Mouse (Mus musculus) ovary, postnatal 36 days (tissue): Measurements from ENCODE around the gene Lrrc45.
A peak's percentile ranks its signal among the peaks of the same experiment; 100 is the strongest.

Experiments
- DNase-seq: peaks from one replicate; pipeline ENCODE4 v3.0.0; 2022; ENCODE audit warnings: low spot score, mixed read lengths

The Lrrc45 gene

DNA sequence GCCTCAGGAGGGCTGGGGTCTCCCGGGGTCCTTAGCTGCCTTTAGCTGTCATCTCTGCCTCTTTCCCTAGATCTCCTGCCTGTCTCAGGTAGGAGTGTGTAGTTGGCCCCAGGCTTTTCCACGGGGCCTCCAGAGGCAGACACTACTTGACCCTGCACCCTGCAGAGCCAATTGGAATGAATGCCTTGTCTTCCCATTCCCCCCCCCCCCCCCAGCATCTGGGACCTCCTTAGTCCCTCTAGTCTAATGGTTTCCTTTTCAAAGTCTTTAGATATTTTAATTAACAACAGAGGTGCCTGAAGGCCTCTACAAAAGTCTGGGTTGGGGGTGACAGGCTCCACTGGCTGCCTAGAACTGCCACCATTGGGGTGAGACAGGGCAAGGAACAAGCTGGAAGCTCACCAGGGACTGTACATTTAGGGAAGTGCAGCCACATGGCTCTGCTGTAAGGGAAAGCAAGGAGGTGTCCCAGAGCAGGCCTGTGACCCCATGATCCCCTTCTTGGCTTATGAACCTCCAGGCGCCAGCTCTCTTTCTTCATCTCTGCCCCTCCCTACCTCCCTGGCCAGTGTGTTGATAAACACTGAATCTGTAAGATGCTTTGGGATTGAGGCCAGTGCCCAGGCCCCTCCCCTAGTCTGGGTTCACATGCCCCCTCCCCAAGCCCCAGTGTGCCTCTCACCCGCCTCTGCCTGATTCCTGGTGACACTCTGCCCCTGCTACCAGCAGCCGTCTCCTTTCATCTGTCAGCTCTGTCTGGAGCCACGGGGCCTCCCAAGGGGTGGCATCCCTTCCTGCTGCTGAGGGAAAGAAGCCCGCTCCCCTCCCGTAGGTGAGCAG, 9.0 kb upstream of the Lrrc45 start:
- DNase-seq, result no peak

DNA sequence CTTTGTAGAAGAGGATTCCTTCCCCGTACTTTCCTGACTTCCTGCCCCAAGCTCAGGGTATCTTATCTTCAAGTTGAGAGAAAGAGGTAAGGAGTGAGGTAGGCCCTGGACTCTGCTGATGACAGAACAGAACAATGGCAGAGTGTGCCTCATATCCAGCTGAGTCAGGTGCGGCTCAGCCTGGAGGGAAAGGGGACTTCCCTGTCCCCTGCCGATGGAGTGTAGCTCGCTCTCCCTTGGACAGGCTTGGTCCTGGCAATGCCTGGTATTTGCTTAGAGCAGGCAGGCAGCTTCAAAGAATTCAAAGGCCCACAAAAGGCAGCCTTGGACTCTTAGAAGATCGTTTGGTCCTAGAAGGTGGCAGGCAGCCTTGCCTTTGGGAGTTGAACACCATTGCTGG, 7.6 kb upstream of the Lrrc45 start:
- DNase-seq, result no peak

DNA sequence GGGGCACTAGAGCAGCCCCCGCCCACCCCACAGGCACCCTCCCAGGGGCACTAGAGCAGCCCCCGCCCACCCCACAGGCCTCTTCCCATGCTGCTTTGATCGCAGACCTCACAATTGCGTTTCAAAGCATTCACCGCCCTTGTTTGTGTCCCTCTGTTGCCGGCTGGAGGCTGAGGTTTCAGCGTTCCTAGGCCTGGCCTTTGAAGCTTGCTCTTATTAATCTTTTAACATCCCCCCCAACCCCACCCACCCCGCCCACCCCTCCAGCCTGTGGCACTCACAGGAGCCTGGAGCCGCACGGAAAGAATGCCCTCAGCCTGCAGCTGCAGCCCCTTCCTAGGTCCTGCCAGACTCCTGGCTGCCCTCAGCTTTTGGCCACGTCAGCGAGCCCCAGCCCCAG, 6.5 kb upstream of the Lrrc45 start:
- no peak for DNase-seq

DNA sequence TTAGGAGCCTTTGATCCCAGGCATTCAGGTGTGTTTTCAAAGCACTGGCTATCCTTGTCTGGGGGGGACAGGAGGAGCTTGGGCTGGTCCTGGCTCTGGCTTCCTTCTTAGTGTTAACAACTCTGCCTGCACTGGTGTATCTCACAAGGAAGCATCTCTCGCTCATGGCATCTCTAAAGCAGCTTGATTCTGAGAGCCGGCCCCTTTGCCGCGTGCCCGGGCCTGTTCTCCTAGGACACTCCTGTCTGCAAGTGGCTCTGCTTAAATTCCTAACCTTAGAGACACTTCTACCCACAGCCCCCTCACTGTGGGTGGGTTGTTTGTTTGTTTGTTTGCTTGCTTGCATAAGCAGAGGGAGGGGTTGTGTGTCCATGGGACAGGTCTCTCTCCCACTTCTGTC, 5.8 kb upstream of the Lrrc45 start:
- no peak for DNase-seq

DNA sequence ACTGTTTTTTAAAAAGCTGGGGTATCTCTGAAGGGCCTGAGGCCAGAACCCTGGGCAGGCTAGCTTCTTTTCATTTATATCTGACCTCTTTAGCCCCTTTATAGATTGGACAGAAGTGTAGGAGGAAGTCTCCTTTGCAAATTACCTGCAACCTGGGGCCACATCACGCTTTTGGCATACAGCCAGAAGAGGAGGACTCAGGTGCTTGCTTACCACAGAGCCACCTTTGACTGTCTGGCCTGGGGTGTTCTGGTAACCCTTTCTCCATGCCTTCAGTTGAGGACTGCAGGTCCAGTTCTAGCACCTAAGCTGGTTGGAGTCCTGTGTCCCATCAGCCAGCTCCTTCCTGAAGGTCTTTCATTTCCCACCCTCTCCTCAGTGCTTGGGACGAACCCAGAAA, 4.2 kb upstream of the Lrrc45 start:
- DNase-seq, result no peak

DNA sequence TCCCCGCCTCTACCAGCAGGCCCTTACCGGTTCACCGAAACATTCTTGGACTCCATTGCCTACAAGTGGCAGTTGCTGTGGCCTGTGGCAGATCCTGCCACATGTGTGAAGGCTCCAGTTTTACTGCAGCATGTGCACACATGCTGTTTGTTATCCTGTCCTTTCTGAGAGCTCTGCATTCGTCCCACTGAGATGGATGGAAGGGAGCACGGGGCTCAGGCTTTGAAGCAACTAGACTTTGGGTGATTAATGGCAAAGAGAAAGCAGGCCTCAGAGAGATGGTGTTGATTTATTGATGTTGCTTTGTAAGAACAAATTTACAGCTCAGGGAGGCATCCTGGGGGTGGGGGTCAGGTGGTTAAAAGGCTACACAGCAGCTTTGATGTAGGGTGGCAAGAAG, 3.1 kb upstream of the Lrrc45 start:
- DNase-seq, result no peak

DNA sequence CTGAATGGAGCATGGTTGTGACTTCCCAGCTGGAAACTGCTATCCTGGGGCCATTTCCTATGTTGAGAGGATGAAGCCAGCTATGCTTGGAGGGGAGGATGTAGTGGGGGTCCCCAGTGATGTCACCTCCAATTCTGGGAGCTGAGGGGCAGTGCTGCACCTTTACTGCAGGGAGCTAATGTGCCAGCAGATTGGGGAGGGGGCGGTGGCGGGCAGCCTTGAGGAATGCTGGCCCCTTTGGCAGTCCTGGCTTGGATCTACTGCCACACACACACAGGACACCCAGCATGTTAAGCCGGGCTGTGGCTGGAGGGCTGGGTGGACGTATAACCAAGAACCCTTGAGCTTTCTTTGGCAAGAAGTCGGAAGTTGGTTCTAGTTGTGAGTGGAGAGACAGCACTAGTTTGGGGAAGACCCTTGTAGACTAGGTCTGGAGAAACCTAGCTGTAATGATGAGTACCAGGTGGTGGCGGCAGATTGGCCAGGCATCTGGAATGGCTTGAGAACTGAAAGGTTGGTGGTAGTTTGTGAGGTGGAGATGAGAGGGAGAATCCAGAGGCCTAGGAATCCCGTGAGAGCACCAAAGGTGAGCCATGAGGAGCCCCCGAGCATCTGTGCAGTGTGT, 1.6 kb upstream of the Lrrc45 start:
- no peak for DNase-seq

DNA sequence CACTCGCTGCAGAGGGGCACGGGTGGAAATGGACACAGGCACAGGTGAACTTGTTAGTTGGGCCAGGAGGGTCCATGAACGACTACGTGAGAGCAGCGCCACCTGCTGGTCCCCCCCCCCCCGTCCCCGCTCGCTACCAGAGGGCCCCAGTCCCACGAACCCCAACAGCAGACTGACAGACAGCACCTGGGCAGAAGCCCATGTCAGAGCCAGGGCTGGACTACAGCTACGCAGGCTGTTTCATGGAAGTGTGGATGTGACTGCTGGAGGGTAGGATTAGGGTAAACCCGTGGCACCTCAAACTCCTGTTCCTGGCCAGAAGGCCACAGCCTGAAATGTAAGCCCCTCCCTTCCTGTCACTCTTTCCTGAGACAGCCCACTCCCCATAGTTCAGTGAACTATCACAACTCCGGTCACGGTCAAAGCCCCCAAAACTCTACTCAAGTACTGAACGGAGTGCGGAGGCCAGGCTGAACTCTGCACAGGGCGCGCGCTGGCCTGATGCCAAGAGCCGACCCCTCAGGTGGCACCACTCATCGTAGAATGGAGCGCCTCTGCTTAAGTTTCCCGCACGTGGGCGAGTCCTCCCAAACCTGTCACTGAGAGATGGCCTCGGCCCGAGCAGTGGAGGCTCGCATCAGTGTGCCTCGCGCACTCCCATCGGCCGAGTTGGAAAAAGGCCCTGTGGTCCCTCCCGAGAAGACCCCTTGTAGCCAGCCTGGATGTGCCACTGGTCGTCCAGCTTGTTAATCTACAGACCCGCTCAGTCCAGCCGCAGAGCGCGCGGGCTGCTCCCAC, 755 bp upstream of the Lrrc45 start:
- DNase-seq, result peak; percentile 55

DNA sequence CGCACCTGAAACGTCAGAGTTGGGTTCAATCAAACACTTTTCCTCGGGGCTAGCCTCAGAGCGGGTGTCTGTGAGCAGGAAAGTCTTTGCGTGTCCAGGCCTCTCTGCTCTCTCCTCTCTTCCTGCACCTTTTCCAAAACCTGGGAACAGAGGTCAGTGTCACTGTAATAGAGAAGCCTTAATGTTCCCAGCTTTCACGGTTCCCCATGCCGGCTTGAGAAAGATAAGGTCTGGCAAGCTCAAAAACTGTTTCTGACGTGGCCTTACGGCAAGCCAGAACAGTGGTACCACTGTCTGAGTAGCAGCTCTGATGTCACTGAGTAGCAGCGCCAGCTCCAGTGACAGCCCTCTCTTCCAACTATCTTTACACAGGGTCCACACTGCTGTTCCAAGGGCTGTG, 821 bp downstream of the Lrrc45 start:
- DNase-seq, result no peak

DNA sequence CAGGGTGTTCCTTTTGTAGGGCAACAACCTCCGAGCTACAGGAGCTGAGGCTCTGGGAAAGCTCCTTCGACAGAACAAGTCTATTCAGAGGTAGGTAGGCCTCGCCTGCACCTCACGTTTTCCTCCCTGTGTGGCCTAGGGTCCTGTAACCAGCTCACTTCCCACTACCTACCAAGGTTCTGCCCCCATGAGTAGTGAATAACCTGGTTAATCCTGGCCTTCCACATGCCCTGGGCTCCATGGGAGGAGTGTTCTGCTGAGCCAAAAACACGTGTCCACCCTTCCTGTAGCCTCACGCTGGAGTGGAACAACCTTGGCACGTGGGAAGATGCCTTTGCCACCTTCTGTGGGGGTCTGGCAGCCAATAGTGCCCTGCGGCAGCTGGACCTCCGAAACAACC, 1.4 kb downstream of the Lrrc45 start:
- no peak for DNase-seq

DNA sequence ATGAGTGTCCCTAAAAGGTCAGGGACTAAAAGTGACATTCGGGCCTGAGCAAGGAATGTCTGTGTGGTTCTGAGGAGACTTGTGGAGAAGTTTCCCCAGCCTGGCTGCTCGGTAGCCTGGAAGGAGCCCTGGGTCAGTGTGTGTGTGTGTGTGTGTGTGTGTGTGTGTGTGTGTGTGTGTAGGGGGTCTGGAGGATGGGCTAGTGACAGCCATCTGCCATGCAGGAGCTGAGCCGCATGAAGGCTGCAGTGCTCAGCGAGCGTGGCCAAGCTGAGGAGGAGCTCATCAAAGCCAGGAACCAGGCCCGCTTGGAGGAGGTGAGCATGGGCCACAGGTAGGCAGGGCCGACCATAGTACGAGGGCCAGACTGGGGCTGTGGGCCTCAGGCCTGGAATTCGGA, 5.5 kb downstream of the Lrrc45 start:
- DNase-seq, result no peak

DNA sequence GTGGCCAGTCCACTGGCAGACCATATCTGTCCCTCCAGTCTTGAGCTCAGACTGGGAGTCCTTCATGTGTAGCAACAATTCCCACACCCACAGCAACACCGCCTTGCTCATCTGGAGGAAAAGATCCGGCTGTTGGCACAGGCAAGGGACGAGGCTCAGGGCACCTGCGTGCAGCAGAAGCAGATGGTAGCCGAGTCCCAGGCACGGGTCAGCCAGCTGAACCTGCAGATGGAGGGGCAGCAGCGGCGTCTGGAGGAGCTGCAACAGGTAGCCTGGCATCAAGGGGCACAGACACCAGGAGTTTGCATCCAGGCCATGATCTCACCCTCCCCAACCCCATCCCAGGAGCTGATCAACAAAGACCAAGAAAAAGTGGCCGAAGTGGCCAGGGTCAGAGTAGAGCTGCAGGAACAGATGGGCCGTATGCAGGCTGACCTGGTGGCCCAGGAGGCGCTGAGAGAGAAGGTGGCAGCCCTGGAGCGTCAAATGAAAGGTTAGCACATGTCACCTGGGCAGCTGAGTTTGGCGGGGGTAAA, 6.2 kb downstream of the Lrrc45 start:
- DNase-seq, result no peak

DNA sequence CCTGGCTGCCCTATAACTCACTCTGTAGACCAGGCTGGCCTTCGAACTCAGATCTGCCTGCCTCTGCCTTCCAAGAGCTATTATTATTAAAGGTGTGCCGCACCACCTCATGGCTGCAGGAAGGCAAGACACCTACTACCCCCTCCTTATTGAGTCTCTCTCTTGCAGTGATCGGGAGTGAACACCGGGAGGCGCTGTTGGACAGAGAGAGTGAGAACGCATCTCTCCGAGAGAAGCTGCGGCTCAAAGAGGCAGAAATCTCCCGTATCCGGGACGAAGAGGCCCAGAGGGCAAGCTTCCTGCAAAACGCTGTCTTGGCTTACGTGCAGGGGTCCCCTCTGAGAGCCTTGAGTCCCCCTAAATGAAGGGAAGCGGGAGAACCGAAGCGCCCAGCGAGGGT, 6.7 kb downstream of the Lrrc45 start:
- peak; percentile 86 for DNase-seq

DNA sequence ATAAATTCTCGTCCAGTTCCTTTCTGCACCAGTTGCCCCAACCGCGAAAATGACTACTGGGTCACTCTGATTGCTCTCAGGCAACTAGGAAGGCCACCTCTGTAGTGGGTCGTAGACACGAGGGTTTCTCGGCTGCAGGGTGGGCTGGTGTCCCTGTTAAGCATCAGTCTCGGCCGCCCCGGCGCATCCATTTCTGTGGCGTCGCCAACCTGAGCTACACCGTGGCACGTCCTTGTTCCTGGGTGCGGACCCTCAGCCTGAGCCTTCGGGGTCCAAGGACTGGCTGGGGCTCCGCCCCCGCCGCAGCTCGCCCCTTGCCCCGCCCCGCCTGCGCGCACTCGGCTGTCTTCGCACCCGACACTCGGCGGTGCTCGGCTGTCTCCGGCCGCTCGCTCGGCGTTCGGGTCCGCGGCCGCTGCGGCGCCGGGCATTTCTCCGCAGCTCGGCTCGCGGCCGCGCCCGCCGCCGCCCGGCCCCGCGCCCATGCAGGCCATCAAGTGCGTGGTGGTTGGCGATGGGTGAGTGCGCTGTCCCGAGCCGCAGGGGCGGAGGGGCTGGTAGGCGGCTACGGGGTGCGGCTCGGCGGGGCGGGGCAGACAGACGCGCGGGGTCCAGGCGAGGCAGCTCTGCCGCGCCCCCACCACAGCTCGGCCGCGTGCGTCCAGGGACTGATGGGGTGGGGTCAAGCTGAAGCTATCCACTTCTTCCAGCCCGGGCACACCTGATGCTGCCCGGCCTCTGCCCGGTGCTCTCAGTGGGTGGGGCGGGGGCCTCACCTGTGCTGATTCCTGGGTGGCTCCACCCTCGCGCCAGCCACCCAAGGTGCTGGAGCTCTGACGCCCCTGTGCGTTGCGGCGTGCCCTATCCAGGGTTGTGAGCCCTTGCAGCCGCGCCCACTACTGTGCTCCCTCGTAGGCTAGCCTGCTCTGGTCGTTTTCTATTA, 7.7 kb downstream of the Lrrc45 start, which contains the start of gene Rac3:
TSS of gene Rac3 (plus strand) at position 347 of the 943 bp plus-strand sequence.
- peak; percentile 75 for DNase-seq

DNA sequence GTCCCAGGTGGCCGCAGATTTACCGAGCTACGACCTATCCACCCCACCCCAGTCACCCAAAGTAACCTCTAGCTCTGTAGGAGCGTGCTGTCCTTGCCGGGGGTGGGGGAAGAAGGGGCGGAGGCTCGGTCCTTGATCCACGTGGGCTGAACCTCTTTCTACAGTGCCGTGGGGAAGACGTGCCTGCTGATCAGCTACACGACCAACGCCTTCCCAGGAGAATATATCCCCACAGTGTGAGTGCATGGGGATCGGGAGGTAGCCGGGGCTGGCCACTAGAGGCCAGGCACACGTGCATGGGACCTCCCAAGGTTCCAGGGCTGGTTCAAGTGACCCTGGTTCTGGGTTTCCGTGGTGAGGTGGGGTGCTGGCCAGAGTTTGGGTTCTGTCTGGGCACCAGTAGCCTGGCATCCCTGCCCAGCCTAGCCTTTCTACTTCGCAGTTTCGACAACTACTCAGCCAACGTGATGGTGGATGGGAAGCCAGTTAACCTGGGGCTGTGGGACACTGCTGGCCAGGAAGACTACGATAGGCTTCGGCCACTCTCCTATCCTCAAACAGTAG, 8.4 kb downstream of the Lrrc45 start:
- no peak for DNase-seq

DNA sequence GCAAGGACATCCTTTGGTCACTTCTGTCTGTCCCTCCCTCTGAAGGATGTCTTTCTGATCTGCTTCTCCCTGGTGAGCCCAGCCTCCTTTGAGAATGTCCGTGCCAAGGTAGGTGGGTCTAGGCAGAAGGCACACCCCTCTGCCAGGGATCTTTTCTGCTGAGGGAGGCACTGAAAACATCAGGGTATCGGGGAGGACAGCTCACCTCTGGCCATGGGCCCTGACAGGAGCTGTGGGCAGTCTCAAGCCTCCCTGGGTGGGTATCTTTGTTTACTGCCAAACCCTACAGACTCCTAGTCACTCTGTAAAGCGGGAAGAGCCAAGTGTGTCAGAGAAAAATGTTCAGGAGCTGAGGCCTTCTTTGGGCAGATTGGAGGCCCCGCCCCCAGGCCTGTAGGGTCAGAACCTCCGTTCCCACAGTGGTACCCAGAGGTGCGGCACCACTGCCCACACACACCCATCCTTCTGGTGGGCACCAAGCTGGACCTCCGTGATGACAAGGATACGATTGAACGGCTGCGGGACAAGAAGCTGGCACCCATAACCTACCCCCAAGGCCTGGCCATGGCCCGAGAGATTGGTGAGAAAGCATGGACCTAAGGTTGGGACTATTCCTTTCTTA, 9.1 kb downstream of the Lrrc45 start:
- DNase-seq, result no peak

DNA sequence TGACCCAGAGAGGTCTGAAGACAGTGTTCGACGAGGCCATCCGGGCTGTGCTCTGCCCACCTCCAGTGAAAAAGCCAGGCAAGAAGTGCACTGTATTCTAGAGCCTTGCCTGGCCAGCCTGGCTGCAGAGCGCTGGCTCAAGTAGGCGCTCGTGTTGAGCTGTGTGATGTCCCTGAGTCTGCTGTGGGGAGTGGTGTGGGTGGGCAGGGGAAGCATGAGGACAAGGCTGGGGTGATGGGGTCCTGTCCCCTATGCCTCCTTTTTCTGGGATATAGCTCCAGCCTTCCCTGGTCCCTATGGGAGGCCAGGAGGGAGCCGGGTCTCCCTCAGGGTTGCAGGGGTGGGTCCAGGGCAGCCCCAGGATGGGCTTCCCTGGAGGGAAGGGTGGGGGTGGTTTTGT, 9.8 kb downstream of the Lrrc45 start:
- no peak for DNase-seq

DNA sequence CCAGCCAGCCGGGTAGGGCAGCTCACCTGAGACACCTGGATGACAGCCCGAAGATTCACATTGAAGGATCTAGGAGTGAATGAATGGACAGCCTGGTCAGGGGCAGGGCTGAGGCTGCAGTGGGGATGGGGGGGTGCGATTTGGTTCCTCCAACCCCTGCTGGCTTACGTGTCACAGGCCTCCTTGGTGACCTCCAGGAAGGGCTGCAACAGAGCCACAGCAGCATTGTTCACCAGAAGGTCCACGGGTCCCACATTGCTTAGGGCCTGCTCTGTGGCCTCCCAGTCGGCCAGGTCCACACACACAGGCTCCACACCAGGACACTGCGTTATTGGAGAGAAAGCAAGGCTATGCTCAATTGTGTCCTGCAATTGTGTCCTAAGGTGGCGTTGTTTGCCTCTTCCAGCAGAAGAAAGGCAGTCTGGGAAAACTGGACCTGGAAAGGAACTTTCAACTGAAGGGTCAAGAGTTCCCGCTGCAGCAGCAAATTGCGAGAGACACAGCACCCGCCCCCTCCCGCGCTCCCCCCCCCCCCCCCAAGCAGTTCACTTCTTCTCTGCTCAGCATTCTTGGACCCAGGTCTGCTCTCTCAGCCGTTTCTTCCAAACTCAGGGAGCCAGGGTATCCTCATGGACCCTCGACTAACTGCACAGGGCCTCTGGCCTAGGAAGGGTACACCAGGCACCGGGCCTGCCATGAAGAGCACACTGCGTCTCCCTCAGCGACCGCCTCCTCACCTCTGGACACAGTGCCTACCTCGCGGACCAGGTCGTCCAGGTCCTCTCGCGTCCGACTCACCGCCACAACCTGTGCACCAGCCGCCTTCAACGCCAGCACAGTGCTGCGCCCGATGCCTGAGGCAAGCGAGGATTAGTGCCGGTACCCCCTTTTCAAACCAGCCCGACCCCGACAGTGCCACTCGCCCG, 12.8 kb downstream of the Lrrc45 start:
- no peak for DNase-seq

DNA sequence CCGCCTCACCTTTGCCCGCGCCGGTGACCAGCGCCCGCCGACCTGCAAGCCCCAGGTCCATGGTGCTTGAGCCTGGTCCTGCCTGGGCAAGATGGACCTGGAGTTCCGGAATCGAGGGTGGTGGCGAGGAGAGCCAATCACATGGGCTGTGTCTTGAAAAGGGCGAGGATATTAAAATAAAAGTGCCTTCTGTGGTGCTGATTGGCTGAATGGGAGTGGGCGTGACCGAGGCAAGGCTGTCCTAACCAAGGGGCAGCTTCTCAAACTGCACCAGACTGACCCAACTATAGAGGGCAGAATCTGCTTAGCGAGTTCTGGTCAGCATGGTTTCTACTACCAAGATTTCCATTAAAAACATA, 13.4 kb downstream of the Lrrc45 start, which contains the start of gene Dcxr:
TSS of gene Dcxr (minus strand) at position 113 of the 359 bp plus-strand sequence.
- peak; percentile 83 for DNase-seq

DNA sequence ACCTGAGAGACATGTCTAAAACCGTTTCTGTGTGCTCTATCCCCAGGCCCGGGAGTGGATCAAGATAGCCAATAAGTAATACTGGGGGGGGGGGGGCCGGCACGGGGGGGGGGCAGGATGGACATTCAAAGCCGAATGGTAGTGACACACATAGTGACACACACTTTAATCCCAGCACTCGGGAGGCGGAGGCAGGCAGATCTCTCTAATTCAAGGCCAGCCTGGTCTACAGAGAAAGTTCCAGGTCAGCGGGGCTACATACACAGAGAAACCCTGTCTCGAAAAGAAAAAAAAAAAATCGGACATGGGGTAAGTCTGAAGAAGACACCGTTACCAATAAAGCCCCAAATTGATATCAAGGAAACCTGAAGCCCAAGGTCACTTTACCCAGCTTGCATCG, 13.8 kb downstream of the Lrrc45 start:
- DNase-seq, result no peak
